Mouse (Mus musculus): ENCODE results near the gene Tagln3.

DNA sequence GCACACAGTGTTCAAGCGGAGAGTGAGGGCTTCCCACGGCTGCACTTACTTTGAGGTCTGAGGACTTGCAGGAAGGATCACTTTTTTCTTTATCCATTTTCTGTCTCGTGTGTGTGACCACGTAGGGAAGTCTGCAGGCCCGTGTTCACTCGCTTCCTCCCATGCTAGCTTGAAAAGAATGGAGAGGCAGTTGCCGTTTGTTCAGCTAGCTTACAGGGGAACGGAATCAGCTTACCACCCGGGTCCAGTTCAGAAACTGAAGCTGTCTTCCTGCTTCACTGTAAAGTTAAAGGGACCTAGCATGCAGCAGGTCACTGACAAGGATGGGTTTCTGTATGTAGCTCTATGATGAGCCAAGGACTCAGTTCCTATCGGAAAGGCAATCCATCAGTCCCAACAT is 30.9 kb downstream of the Tagln3 start, which contains the start of gene Tmprss7:
- TF ChIP-seq POLR2A (IDR thresholded peaks at IDR 0.05; ENCODE audit: extremely low read depth, insufficient read depth, low read length) (no peak), CTCF (IDR thresholded peaks at IDR 0.05; ENCODE audit: low read depth, low read length) (no peak)
